Mouse (Mus musculus) neural tube, embryonic 11.5 days (tissue): ENCODE measurements around the gene Miip. TPM values are rescaled to one million over a fixed set of nuclear protein-coding genes. Genes with fewer than 3 reads are reported as not detected.

Source experiments
- ATAC-seq: fragments of 200-750 bp; cut with Nextera tagmentation; 2 replicates; pipeline ENCODE4 v1.8.0; 2017; ENCODE audit warnings: moderate number of reproducible peaks, mild to moderate bottlenecking, moderate TSS enrichment, moderate library complexity; ENCODE audit not compliant: insufficient read depth, low FRiP score, low TSS enrichment
- DNase-seq: peaks from one replicate; pipeline ENCODE4 v3.0.0-alpha.2; 2015; ENCODE audit warnings: low spot score
- H3K27ac ChIP-seq: fragments of 300-500 bp; sonication (generic); 2 replicates; pipeline ENCODE4 v1.5.1; 2014; ENCODE audit warnings: low read depth, mild to moderate bottlenecking, low read length
- H3K27me3 ChIP-seq: fragments of 300-500 bp; sonication (generic); 2 replicates; pipeline ENCODE4 v1.6.1; 2014; ENCODE audit warnings: mild to moderate bottlenecking, low read length, mixed read lengths; ENCODE audit not compliant: control insufficient read depth, insufficient read depth
- H3K36me3 ChIP-seq: fragments of 300-500 bp; sonication (generic); 2 replicates; pipeline ENCODE4 v1.6.1; 2014; ENCODE audit warnings: mild to moderate bottlenecking, low read length, moderate library complexity, mixed read lengths; ENCODE audit not compliant: control insufficient read depth, insufficient read depth
- H3K4me1 ChIP-seq: fragments of 300-500 bp; sonication (generic); 2 replicates; pipeline ENCODE4 v1.6.1; 2014; ENCODE audit warnings: low read length, mixed read lengths; ENCODE audit not compliant: control insufficient read depth, insufficient read depth
- H3K4me2 ChIP-seq: fragments of 300-500 bp; sonication (generic); 2 replicates; pipeline ENCODE4 v1.6.1; 2014; ENCODE audit warnings: low read depth, mild to moderate bottlenecking, moderate library complexity
- H3K4me3 ChIP-seq: fragments of 300-500 bp; sonication (generic); 2 replicates; pipeline ENCODE4 v1.5.1; 2014; ENCODE audit warnings: low read depth, low read length
- H3K9ac ChIP-seq: fragments of 300-500 bp; sonication (generic); 2 replicates; pipeline ENCODE4 v1.6.1; 2014; ENCODE audit warnings: mild to moderate bottlenecking, low read length
- H3K9me3 ChIP-seq: fragments of 300-500 bp; sonication (generic); 2 replicates; pipeline ENCODE4 v1.6.1; 2016; ENCODE audit warnings: low read length; ENCODE audit not compliant: control insufficient read depth
- WGBS: fragments of 180-500 bp; shearing (Covaris S2); extraction: QIAGEN DNeasy Blood & Tissue Kit; methylation state at CpG from one replicate; pipeline ENCODE4 v1.1.7; 2014; 5-methylcytosine and 5-hydroxymethylcytosine counted together
- polyA plus RNA-seq: library from polyadenylated mRNA; unstranded; fragments of >200 nt; fragmentation: Nextera tagmentation; extraction: Ambion mirVana; gene quantifications from 2 replicates; pipeline ENCODE4 v1.2.1, GENCODE M21; 2014

Miip gene
- polyA plus RNA-seq, 1 experiment from 2014 or later, result 37.2 TPM

DNA sequence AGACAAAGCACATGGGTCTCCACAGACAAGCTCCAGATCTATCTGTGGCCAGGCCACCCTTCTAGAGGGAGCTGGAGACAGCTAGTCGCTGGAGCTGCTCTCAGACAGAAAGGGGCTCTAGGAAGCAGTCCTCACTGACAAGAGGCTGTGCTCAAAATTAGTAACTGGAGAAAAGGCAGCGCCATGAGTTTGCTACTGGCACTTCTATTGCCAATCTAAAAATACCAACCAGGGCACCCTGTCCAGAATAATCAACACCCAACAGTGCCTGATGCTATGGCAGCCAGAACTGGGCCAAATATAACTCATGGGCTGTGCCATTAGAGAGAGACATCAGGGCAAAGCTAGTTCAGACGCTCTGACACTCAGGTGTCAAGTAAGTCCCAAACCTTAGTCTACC lies 28.7 kb upstream of the Miip start:
- Histone ChIP-seq H3K4me2 (no peak overlapping the region), H3K36me3 (peaks cover 20% of the 10 kb centered on the region), H3K27me3 (no peaks in the 10 kb centered on the region), H3K4me1 (no peaks in the 10 kb centered on the region), H3K27ac (no peak overlapping the region), H3K9ac (no peak overlapping the region), H3K9me3 (no peaks in the 10 kb centered on the region), H3K4me3 (no peak overlapping the region)
- ATAC-seq (no peak), DNase-seq (no peak)
- WGBS, result 90% methylated on average over 3 of the region's 3 CpGs

DNA sequence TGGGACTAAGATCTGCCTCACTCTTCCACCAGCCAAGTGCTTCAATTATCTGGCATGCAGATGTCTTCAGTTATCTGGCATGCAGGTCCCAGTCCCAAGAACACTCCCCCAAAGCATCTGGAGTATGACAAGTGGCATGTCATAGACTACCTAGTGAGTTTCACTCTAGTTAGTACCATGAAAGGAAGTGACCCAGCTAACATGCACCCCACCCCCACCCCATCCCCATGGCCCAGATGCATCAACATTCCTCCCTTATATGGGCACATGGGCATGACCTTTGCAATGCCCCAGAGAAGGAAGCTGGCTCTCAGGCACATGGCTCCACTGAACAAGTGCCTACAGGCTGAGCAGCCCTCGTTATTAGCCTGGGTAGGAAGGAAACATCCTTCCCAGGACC lies 27.8 kb upstream of the Miip start:
- H3K4me1 ChIP-seq, result no peaks in the 10 kb centered on the region
- H3K9me3 ChIP-seq, result no peaks in the 10 kb centered on the region
- no peak overlapping the region for H3K9ac ChIP-seq
- H3K27ac ChIP-seq, result no peak overlapping the region
- no peak for DNase-seq
- H3K4me3 ChIP-seq, result no peak overlapping the region
- no peaks in the 10 kb centered on the region for H3K27me3 ChIP-seq
- no peak for ATAC-seq
- 67% methylated on average over 1 of the region's 1 CpGs for WGBS
- no peak overlapping the region for H3K4me2 ChIP-seq
- H3K36me3 ChIP-seq, result peaks cover 20% of the 10 kb centered on the region

DNA sequence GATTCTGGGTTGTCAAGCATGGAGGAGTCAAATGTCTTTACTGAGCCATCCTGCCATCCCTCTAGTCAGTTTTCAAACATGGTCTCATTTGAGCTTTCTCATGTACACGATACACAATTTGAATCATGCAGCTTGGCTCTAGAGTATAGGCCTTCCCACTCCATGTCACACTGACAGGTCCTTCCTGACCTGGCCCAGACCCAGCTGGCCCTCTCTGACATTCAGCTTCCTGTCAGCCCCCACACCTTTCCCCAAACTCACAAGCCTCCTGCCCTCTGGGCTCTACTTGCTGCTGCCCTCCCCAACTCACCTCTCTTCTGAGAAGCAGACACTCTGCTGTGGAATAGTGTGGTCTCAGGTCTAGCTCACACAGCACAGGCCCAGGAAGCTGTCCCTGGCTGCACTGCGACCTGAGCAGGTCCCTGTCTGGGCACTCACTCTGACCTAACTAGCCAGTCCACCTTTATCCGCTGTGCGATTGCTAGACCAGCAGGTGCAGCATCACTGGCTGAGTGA lies 27.3 kb upstream of the Miip start:
- H3K9ac ChIP-seq, result no peak overlapping the region
- 93% methylated on average over 4 of the region's 4 CpGs for WGBS
- H3K9me3 ChIP-seq, result no peaks in the 10 kb centered on the region
- ATAC-seq (no peak), DNase-seq (no peak)
- H3K27me3 ChIP-seq, result no peaks in the 10 kb centered on the region
- H3K4me3 ChIP-seq, result no peak overlapping the region
- H3K27ac ChIP-seq, result no peak overlapping the region
- H3K36me3 ChIP-seq, result peaks cover 20% of the 10 kb centered on the region
- H3K4me2 ChIP-seq, result no peak overlapping the region
- no peaks in the 10 kb centered on the region for H3K4me1 ChIP-seq

DNA sequence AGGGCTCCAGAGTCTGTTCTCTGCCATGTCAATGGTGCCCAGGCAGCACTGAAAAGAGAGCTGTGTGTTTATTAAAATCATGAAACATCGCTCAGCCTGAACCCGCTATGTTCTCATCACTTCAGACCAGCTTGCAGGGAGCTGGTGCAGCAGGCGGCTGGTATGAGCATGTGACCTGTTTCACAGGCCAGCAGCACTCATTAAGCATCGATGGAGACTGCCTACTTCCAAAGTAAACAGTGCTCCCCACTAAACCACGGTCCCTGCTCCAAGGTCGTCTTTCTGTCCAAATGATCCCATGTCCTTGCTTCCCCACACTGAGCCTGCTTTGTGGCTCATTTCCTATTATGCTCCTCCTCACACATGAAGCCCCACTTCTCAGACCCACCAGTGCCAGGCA lies 21.7 kb upstream of the Miip start:
- Histone ChIP-seq H3K4me1 (no peaks in the 10 kb centered on the region), H3K9ac (no peak overlapping the region), H3K4me3 (no peak overlapping the region), H3K27me3 (no peaks in the 10 kb centered on the region), H3K4me2 (no peak overlapping the region), H3K36me3 (peaks cover 23% of the 10 kb centered on the region), H3K27ac (no peak overlapping the region), H3K9me3 (no peaks in the 10 kb centered on the region)
- WGBS, result 95% methylated on average over 6 of the region's 6 CpGs
- ATAC-seq (no peak), DNase-seq (no peak)

DNA sequence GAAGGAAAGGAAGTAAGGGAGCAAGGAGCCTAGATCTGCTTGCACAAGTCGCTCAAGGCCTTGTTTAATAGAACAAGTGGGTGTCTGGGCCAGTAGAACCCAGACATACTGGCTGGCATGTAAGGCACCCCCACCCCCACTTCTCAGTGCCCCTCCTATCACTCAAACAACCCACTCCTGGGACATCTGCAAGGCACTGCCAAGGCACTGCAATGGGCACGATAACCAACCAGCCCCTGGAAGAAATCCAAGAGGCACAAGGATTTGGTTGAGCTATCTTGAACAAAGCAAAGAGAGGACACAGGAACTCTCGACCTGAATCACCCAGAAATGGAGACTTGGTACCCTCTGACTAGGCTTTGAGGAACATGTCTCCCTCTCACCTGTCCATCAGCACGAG lies 19.6 kb upstream of the Miip start:
- Histone ChIP-seq H3K4me3 (no peak overlapping the region), H3K27me3 (no peaks in the 10 kb centered on the region), H3K27ac (no peak overlapping the region), H3K36me3 (peaks cover 23% of the 10 kb centered on the region), H3K4me1 (no peaks in the 10 kb centered on the region), H3K9ac (no peak overlapping the region), H3K4me2 (no peak overlapping the region), H3K9me3 (no peaks in the 10 kb centered on the region)
- 89% methylated on average over 4 of the region's 4 CpGs for WGBS
- no peak for ATAC-seq
- DNase-seq, result no peak

DNA sequence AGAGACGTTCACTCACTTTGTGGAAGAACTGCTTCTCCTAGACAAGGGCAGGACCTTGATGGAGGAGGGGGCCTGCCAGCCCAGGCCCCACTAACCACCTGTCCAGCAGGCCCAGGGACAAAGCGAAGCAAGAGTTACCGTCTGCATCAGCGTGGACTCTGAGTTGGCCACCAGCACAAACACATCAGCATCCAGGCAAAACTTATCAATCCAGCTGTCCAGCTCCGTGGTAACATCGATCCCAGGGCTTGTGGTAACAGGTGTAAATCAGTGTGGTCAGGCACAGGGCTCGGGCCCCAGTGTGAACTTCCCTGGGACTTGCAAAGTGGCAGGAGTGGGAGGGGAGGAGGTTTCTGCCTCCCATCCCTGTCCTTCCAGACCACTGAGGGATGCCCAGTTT lies 18.7 kb upstream of the Miip start:
- peaks cover 30% of the 10 kb centered on the region for H3K36me3 ChIP-seq
- H3K27ac ChIP-seq, result no peak overlapping the region
- DNase-seq (no peak), ATAC-seq (no peak)
- H3K4me2 ChIP-seq, result no peak overlapping the region
- no peaks in the 10 kb centered on the region for H3K9me3 ChIP-seq
- no peak overlapping the region for H3K4me3 ChIP-seq
- H3K27me3 ChIP-seq, result no peaks in the 10 kb centered on the region
- no peaks in the 10 kb centered on the region for H3K4me1 ChIP-seq
- no peak overlapping the region for H3K9ac ChIP-seq
- 98% methylated on average over 7 of the region's 7 CpGs for WGBS

DNA sequence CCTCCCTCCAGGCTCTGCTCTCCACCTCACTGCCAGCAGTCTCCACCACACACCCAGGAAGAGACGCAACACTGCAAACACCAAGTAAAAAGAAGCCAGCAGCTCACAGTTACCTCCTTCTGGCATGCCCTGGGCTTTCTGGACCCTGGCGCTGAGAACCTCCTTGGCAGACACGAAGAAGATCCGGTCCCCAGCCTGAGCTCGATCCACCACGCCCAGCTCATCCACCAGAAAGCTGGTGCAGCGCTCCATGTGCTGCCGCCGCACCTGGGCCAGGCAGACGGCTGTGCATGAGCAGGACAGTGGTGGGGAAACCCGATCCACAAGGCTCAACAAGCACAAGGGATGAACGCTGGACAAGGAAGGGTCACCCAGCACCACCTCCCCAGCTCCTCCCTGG lies 17.5 kb upstream of the Miip start:
- no peak for DNase-seq
- no peaks in the 10 kb centered on the region for H3K4me1 ChIP-seq
- H3K9me3 ChIP-seq, result no peaks in the 10 kb centered on the region
- no peak overlapping the region for H3K4me3 ChIP-seq
- H3K27me3 ChIP-seq, result no peaks in the 10 kb centered on the region
- WGBS, result 93% methylated on average over 12 of the region's 12 CpGs
- no peak for ATAC-seq
- no peak overlapping the region for H3K27ac ChIP-seq
- no peak overlapping the region for H3K9ac ChIP-seq
- H3K4me2 ChIP-seq, result no peak overlapping the region
- peaks cover 39% of the 10 kb centered on the region for H3K36me3 ChIP-seq

DNA sequence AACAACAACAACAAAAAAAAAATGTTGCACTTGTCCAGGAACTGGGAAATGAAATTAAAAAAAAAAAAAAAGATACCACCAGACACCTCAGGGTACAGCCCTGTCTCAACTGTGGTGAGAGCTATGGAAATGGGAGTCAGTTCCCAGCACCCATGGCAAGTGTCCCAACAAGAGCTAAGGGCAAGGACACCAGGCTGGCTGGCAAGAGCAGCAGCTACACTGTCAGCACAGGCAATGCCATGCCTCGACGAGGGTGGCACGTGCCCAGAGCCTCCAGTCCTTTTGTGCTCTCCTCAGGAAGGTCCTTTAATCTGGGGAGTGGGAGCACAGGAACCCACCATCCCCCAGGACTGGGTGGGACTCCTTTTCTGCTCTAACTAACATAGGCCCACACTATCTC lies 15.5 kb upstream of the Miip start:
- H3K9ac ChIP-seq, result no peak overlapping the region
- no peak overlapping the region for H3K4me2 ChIP-seq
- 96% methylated on average over 3 of the region's 3 CpGs for WGBS
- DNase-seq (no peak), ATAC-seq (no peak)
- H3K9me3 ChIP-seq, result no peaks in the 10 kb centered on the region
- no peaks in the 10 kb centered on the region for H3K27me3 ChIP-seq
- H3K4me1 ChIP-seq, result no peaks in the 10 kb centered on the region
- H3K27ac ChIP-seq, result no peak overlapping the region
- no peak overlapping the region for H3K4me3 ChIP-seq
- peaks cover 43% of the 10 kb centered on the region for H3K36me3 ChIP-seq

DNA sequence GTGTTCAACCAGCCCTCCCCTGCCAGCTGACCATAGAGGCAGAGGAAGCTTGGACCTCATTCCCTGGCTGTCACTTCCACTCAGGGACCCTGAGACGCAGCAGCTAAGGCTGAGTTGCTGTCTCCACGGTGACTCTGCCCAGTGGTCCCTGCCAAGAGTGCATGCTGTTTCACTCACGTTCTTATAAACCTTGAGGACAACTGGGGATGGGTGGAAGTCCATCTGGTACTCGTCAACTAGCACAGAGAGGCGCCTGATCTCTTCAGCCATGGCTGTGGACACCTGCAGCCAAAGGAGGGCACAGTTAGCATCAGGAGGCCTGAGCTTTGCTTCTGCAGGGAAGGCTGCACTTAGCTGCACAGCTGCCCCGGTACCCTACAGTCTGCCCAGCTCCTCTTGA lies 14.4 kb upstream of the Miip start:
- H3K9me3 ChIP-seq, result no peaks in the 10 kb centered on the region
- ATAC-seq (no peak), DNase-seq (no peak)
- H3K27me3 ChIP-seq, result no peaks in the 10 kb centered on the region
- H3K4me3 ChIP-seq, result no peak overlapping the region
- H3K4me1 ChIP-seq, result no peaks in the 10 kb centered on the region
- H3K4me2 ChIP-seq, result no peak overlapping the region
- 80% methylated on average over 6 of the region's 6 CpGs for WGBS
- no peak overlapping the region for H3K27ac ChIP-seq
- no peak overlapping the region for H3K9ac ChIP-seq
- peaks cover 45% of the 10 kb centered on the region for H3K36me3 ChIP-seq
